Mouse (Mus musculus): ENCODE results near the gene Gm2004.
"Not testable (repeated sequence)": the region's sequence is repeated elsewhere in the genome, so short reads cannot be mapped to it uniquely, and the experiment has no call there.

Gene Gm2004

GRCm38 (mm10) chr2:176149725-176150124, at the start of gene Gm2004:
Gene Gm2004, minus strand, starts transcription at chr2:176149825.
- DNase-seq, result not testable (repeated sequence)
